Mouse (Mus musculus) layer of hippocampus, postnatal 10 days (tissue): ENCODE results near the gene Rbfox2. TPM values are rescaled to one million over a fixed set of nuclear protein-coding genes. Genes with fewer than 3 reads are reported as not detected.

Experiments used
- DNase-seq, 2 experiments: peaks; one replicate each; pipeline ENCODE4 v3.0.0; 2021; ENCODE audit warnings: low spot score in 2 of 2
- total RNA-seq, 2 experiments: library from RNA; stranded (reverse); gene quantifications; 2 replicates each; pipeline ENCODE4 v1.2.3; 2021

The Rbfox2 gene
- total RNA-seq, 2 experiments from 2014 or later, result 232 to 253 TPM

DNA sequence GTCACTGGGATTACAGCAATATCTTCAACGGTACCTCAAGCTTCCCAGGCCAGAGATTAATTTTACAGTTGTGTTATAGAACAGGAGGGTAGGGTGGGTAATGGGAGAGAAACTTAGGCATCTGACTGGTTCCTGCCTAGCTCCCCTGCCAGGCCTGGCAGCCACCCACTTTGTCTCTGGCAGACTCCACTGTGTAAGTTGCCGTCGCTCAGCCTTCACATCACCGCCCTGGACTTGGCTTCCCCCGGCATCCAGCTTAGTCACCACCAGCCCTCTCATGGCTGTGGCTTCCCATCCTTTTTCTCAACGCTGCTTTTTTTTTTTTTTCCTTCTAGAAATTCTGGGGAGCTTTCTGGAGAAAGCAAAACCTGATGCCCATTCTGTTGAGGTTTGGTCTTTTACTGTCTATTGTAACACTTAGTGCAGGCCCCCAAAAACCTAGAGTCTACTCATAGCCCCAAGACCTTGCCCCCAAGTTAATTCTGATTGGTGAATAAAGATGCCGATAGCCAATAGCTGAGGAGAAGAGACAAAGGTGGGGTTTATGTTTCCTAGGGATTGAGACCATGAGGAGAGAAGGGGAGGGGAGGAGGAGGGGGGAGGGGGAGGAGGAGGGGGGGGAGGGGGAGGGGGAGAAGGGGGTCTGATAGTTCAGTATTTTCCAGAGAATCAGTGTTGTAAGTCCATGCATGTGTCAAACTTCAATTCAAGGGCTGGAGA lies 25.6 kb upstream of the Rbfox2 start:
- peak; percentile 55 for DNase-seq

DNA sequence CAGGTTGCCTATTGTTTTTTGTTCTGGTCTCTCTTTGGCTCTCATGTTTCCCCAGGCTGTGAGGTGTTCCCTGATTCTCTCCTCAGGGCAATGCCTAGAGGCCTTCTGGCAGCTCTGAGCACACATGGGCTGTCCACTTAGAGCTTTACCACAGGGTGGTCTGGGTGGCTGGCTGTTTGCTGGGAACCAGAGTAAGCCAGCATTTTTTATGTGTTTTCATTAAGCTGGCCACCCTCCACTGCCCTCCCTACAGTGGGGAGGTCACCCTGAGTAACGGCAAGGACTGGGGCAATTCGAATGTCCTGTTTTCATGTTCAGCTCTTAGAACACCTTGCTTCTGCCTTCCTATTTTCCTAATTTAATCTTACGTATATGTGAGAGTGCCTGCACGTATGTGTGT lies 24.6 kb upstream of the Rbfox2 start:
- DNase-seq, result no peak

DNA sequence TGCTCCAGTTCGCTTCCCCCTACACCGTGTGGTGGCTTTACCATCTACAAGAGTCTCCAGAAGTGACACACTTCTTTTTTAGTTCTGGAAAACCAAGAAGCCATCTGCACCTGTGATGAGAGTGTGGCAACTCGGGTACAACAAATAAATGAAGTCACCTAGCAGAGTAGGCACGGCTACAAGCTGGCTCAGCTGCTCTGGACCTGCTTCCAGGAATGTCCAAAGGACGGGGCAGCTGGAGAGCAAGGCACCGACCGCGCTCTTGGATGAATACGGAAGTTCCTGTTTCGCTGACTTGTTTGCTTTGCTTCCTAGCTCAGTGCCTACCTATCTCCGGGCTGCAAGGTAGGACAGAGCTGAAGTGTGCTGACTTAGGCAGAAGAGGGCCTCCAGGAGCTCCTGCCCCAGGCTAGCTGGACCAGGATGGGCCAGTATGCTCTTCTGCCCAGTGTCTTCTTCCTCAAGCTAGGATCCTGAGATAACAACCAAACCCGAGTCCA lies 22.9 kb upstream of the Rbfox2 start:
- DNase-seq, result no peak

DNA sequence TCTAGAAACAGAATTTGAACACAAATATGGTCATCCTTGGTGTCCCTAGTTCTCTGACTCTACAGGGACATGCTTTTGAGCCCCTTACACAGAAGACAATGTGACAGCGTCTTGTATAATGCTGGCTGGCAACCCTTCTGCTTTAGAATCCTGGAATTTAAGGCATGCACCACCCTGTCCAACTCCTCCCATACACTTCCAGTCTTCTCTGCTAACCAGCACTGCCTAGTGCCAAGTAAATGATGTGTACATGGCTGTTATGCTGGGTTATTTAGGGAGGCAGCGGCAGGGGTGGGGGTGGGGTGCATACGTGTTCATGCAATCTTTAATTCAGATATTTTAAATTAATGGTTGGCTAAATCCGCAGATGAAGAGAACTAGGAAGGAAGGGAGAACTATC lies 19.6 kb upstream of the Rbfox2 start:
- no peak for DNase-seq

DNA sequence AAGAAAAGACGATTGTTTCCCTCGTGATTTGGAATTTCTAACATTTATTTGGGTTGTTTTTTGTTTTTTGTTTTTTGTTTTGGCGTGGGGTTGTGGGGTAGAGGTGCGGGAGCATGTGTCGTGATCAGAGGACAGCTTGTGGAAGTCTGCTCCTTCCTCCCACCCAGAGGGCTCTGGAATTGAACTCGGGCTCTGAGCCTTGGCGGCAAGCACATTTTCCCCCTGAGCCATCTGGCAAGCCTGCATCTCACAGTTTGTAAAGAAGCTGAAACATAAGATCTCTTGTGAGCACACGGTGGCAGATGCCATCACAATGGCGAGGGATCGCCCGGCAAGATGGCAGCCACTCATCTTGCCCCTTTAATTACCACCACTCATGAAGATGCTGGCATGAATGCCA lies 17.6 kb upstream of the Rbfox2 start:
- DNase-seq, result no peak

DNA sequence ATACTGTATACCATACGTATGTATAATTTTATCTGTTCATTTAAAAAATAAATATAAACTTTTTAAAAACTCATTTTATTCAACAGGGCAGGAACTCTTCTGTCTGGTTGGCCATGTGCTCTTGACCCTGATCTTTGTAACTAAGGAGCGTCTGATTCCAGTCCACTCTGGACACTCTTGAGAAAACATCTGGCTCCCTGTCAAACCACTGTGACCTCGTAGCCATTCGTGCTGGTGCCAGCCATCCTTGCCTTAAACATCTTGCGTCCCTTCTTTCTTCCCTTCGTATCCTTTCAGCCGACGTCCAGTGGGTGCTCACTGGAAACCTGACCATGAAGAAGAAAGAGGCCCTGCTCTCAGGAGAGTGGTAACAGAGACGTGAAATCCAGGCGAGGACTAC lies 16.4 kb upstream of the Rbfox2 start:
- DNase-seq, result no peak

DNA sequence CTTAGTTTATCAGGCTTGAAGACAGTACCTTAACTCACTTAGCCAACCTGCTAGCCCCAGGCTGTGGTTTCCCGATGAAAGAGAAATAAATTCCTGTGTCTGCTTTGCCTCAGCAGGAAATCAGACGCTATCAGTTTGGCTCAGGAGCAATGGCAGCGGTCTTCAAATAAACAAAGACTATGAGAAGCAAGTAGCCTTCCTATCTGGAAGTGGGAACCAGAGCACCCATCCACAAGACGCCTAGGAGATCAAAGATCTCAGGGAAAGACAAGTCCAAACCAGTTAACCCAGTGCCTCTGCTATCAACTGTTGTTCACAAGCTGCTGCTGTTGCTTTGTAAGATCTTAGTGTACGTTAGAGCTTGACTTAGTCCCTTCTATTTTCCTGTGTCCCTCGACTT lies 6.9 kb upstream of the Rbfox2 start:
- DNase-seq, result no peak

DNA sequence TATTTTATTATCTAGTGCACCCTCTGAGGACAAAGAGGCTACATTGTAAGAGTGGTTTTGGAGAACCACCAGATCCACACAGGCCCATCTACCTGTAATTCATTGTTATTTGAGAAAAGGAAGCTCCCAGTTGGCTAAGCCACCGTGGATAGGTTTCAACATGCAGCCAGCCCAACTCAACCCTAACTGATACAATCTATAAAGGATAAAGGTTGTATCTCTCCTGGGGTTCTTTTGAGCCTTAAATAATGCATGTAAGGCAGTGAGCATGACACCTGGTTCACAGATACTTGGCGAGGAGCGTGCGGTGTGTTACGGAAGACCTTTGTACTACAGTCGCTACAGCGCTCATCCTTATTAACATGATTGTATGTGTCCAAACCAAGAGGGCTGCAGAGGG lies 6.0 kb upstream of the Rbfox2 start:
- no peak for DNase-seq

DNA sequence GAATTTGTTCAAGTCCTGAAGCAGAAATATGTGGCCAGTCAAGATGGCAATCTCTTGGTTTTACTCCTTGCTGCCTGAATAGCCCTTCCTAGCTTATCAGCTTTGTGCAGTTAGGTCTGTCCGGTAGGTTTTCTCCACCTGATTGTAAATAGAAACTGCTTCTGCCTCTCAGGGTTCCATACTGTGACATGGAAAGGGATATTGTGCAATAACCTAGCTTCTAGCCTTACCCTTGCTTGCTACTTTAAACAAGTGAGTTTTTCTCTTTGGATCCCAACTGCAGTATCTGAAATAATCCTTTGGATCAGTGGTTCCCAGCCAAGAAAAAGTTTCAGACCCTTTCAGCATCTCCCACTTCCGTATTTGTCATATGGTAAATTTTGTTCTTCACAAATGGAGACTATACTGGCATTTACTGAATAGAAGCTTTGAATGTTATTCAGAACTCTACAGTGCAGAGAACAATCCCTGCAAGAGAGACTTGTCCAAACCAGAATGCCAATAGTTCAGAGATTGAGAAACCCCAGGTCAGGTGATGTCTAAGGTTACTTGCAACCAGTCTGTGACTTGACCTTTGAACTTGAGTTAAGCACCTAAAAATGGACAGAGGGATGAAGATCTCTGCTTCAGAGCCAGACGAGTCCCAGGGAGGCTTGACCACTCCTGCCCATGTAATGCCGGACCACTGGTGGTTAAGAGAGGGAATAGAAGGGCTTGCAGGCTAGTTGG lies 1.1 kb upstream of the Rbfox2 start:
- DNase-seq, result no peak

DNA sequence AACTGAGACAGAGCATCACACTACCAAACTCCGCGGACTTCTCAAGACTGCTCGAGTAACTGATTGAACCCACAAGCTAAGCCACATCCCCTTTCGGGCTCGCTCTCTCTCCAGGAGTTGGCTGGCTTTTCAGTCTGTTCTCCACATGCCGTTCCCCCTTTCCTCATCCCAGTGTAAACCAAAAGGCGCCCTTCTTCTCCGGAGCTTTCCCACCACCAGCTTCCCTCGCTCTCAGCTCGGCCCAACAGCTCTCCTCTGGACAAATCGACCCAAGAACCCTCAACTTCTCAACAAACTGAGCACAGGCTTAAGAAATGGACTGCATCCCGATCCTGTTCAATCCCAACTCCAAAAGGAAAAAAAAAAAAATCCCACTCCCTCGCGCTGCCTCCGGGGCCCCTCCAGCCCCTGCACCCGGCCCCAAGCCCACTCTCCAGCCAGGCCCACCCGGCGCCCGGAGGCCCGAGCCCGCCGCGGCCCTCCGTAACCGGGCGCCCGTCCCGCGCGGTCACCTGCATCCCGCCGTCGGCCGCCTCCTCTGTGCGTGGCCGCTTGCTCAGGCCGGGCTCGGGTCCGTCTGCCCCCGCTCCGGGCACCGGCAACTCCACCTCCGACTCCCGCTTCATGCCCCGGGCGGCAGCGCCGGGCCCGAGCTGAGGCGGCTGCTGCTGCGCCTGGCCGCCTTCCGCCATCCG lies 805 bp downstream of the Rbfox2 start:
- peak; percentile 43 to 52 for DNase-seq

DNA sequence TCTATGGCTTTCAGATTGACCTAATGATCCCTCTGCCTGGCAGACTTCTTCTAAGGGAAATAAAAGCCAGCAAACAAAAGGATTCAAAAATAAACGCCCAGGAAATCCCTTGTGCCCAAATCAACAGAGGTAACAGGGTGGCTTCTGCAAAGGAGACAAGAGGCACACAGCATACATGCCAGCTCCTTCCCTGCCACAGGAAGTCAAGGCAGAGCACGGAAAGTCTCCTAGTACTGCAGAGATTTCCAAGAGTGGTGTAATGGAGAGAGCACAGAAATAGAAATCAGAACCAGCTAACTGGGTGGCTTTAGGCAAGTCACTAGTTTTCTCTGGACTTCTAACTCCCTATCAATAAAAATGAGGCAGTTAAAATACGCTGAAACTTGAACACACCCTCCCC lies 1.8 kb downstream of the Rbfox2 start:
- DNase-seq, result no peak

DNA sequence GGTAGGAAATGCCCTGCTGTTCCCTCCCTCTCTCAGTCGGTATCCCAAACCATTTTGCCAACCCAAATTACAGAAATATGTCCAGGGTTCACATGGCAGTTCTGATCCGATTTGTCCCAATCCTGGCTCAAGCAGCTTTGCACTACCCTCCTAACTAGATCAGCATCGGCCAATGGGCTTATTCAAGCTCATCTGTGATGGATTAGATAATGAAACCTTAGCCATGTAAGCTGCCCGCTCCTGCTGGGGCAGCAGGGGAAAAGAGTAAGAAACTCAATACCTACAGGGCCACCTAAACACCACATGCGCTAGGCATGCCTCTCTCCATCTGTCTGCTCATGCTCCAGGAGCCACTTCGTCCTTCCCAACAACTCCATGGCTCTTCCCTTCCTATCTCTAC lies 5.7 kb downstream of the Rbfox2 start:
- DNase-seq, result no peak

DNA sequence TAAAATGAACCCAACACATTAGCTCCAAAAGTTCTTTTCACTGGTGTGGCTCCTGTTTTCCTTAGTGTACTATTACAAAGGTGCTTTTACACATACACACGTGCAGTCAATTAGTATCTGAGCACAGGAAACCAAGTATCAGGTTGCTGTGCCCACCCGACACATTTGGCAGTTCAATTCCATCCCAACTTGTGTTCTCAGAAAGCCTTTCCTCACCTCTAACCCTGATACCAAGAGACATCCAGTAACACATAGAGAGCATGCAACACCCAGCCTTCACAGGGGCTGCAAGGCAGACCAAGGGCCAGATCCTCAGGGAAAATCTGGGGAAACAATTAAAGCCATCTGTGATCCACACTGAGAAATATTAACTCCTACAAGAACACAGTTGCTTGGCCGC lies 8.2 kb downstream of the Rbfox2 start:
- DNase-seq, result no peak

DNA sequence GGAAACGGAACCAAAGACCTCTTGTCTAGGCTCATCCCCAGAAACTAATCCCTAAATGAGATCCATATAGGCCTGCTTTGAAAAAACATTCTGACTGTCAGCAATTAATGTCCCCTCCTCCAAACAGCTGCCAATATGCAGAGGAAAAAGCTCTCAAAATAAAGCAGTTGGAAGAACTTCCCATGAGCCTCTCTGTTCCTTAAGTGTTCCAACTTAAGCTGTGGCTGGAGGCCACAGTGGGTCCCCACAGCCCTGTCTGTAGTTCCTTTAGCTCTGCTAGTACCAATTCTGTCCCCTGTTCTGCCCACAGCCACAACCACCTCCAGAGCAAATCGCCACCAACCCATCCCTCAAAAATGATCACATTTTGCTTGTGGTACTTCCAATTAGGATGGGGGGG lies 10.2 kb downstream of the Rbfox2 start:
- DNase-seq, result no peak

DNA sequence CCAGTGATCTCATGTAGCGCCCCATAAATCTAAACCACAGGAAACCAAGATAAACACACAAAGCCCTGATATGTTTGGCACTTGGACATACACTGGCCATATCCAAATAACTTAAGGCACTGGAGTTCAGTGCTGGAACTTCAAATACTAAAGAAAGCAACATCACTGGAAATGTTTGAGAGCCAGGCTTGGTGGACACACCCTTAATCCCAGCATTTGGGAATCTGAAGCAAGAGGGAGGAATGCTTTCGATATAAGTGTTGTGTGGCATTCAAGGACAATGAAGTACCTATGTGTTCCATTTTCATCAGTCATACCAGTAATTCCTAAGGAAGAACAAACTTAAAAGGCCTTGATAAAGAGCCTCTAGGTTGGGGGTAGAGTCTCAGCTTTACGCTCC lies 13.3 kb downstream of the Rbfox2 start:
- no peak for DNase-seq

DNA sequence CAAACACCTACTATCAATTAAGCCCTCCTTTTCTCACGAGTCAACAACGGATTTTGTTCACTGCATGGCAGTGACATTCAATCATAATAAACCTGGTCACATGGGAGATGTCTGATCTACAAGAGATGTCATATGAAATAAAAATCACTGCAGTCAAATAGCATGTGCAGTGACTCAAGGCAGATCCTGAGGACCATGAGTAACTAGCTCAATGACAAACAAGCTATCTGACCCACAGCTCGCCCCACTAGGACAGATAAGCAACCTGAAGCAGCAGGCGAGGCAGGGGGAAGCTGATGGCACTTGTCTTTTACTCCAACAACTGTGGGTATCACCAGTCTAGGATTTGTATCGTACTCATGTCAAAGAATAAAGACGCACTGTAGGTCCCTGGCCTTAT lies 14.4 kb downstream of the Rbfox2 start:
- no peak for DNase-seq

DNA sequence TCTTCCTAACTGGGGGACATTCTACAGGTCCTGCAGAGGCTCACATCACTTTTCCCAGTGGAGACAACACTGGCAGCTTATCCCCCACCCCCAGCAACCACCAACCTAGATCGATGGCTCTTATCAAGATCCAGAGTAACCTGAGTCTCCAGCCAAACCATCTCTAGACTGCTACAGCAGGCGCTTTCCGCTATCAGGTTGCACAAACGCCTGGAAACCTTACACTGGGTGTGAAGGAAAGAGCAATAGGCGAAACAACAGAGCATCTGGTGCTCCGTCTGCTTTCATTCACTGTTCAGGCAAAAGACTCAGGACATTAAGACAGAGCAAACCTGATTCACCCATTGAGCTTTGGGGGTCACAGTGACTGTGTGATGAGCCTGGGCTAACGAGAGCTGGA lies 15.3 kb downstream of the Rbfox2 start:
- no peak for DNase-seq

DNA sequence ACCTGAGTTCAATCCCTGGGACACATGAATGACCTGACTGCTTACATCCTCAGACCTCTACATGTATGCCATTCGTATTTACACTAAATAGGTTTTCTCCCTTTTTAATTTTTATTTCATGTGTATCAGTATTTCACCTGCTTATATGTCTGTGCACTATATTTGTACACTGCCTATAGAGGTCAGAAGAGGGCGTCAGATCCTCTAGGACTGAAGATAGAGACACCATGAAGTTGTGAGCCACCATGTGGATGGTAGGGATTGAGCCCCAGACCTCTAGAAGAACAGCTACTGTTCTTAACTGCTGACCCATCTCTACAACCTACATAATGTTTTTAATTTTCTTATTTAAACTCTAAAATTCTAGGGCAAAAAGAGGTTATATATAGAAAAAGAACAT lies 16.5 kb downstream of the Rbfox2 start:
- no peak for DNase-seq

DNA sequence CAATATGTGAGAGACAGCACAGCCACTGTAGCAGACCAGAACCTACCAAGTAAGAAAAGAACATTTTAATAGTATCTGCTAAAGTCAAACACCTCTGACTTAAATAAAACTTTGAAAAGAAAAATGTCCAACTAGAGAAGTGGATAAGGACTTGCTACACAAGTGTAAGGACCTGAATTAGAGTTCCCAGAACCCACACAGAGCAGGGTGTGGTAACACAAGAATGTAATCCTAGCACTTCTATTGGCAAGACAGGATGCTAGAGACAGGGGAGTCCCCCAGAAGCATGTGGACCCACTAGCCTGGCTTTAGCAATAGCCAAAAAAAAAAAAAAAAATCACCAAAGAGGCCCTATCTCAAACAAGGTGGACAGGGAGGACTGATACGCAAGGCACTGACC lies 26.7 kb downstream of the Rbfox2 start:
- no peak for DNase-seq

DNA sequence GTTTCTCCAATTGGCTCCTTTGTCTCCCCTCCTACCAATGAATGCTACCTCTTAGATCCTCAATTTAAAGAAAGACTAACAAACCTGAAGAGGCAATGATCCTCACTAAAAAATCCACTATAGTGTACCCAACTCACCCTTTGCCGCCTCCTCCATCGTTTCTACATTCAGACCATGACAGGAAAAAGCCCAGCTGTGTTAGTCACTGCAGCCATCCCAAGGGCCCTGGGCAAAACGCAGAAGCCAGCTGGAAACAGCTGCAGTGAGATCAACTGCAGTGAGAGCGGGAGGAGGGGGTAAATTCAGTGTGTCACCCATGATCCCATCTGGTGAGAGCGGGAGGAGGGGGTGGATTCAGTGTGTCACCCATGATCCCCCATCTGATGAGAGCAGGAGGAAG lies 28.0 kb downstream of the Rbfox2 start:
- DNase-seq, result no peak

DNA sequence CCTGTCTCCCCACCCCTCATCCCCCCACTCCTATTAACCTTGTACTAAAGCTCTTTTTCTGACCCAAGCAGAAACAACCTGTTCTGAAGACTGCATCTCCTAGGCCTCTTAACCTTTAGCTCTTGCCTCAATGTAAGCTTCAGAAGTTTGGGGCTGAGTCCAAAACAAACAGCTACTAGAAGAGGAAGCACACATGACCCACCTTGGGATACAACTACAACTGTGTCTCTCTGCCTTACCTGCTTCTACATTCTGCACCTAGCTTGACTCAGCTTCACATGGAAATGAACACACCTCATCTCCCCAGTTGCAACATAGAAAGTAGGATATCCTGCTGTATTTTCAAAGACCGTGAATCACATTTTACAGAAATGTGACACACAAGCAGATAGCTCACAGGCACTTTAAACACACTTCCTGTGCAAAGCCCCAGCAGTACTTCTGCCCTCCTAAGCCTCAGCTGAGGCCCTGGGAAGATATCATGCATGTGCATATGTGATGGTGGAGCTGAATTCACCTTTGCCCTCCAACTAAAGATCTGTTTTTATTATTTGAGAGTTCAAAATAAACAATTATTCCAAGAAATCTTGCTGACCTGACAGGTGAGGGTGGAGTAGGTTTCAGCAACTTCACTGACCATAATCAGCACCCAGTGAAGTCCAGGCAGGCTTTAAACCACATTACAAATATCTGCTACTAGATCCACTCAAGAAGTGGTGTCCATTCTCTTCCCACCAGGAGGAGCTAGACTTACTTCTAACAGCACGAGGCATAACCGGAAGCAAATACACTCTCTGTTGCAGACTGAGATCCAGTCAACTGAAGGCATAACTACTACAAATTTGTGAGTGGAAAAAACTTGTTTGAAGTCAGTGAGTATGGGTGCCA lies 29.7 kb downstream of the Rbfox2 start:
- no peak for DNase-seq
